Mouse (Mus musculus): ENCODE data around the gene Gprc5a.

- TF ChIP-seq CTCF (IDR thresholded peaks at IDR 0.05; ENCODE audit: control insufficient read depth, insufficient read depth, insufficient replicate concordance, low read depth, low read length) (no peak), POLR2A (IDR thresholded peaks at IDR 0.05; ENCODE audit: control insufficient read depth, low read depth, low read length) (no peak)
Observed at GRCm38 (mm10) chr6:135112411-135113113, 47.1 kb downstream of the Gprc5a start.

All from testis, adult 2 months (tissue).